Mouse (Mus musculus) frontal cortex, postnatal 25 days (tissue): ENCODE measurements around the gene Adra1b.

ENCODE experiments used
- DNase-seq, 2 experiments: peaks; one replicate each; pipeline ENCODE4 v3.0.0; 2022; ENCODE audit warnings: low spot score in 2 of 2

Adra1b gene

DNA sequence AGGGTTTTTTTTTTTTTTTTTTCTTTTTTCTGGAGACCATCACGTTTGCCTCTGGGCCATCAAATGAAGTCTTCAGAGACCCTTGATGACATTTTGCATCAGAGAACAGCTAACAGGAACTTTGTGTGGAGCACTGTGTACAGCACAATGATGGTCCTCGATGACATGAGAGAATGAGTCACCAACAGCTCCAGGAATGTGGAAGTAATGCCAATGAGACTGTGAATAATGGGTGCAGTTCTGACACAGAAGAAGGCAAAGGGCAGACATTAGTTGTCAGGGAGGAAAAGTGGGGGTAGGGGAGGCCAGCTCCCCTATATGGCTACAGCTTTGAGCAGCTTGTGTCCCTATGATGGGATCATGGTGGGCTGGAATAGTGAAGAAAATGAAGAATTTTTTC, 5.7 kb downstream of the Adra1b start:
- no peak for DNase-seq

DNA sequence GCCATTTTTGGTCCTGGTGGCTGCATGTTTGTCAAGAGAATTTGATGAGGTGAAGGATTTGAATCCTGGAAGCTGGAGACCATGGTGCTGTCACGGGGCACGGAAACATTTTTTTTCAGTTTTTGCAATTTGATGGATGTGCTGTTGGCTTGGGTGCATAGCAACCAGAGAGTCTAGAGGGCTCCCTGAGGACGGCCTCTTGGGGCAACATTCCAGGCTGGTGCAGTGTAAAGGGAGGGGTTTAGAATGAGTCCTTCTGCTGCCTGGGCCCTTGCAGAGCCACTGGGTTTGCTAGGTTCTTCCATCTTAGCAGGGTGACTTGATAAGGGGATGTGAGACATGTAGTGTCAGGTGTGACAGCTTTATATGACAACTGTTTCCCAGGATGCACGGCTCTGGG, 8.5 kb downstream of the Adra1b start:
- DNase-seq: no peak

DNA sequence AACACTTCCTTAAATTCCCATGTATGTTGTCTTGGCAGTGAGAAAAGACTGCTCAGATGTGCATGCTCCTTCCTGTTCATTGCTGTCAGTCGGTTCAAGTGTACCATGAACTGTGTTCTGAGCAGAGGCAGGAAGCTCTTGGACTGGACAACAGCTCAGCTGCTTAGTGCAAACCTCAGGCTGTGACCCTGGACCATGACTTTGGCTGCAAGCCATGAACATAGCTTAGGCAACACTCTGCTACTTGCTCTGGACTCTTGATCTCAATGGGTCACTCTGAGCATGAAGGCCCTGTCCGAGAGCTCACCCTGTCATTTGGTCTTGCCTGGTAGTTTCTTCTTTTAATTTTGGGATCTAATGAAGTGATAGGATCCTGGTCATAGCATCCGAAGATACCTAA, 9.6 kb downstream of the Adra1b start:
- no peak for DNase-seq

DNA sequence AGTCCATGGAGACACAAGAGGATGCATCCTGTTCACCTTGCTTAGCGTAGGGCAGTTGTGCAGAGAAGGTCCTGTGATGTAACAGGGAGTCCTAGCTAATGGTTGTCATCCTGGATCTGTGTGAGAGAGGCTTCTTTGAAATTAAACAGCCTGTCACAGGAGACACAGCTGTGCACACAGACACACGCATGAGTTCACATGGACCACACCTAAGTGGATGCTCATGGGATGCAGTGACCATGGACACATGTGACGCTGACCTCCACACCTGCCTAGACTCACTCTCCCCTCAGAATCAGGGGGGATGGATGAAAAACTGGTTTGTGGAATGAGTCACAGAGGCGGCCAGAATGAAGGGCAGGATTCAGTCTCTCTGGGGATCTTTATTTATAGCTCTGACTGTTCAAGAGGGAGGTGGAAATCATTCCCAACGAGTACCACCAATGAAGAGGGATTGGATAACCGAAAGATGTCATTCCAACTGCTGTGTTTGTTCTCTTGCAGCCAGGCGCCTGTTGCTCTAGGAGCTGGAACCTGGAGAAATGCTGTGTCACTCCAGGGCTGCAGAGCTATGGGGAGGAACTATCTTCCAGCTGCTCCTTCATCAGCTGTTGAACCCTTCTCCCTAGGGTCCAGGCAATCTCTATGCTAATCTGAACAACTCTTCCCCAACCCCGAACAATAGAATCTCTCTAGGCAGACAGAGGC, 11.6 kb downstream of the Adra1b start:
- DNase-seq: no peak

DNA sequence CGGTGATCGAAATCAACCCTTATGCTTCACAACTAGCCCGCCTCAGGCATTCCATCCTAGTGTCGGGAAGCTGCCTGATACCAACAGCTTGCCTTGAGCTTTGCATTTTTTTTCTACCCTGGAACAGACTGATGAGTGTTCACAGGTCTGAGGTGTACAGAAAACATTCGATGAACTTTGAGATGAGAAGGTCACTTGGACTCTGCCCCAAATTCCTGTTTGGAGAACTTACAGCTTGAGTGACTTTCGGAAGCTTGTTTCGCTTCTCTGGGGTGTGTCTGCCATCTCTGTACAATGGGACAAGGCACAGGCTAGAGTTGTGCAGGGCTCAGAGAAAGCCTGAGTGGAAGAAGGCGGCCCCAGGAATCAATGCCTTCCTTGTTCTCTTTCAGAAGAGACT, 12.3 kb downstream of the Adra1b start:
- no peak for DNase-seq

DNA sequence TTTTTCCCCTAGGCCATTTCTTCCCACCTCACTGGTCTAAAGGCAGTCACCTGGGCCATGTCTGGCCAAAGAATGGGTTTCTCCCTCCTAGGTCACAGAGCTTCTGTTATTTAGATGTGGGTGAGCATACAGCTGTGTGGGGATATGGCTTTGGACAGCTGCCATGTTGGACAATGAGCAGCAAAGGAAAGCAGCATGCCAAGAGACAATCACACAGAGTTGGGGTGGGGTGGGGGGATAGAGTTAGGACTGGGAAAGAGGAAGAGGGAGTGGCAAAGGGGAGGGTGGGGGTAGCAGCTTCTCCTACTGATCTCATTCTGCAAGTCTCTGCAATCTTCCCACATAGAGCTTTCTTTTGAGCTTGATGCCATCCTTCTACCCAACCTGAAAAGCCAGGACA, 13.4 kb downstream of the Adra1b start:
- DNase-seq: no peak

DNA sequence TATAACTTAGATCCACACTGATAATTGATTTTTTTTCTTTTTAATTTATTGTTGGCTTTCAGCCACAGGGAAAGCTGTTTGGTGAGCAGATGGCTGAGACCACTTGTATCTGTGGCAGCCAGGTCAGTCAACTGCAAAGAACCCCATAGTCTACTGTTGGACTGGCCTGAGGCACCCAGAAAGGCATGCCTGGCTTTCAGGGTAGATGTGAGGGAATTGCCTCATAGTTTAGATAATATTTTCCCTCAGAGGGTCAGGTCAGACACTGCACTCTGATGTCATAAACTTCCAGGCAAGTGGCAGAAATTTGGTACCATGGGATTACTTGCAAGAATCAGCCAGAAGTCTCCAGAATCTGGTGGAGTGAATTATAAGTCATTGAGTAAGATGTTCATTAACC, 16.5 kb downstream of the Adra1b start:
- no peak for DNase-seq

DNA sequence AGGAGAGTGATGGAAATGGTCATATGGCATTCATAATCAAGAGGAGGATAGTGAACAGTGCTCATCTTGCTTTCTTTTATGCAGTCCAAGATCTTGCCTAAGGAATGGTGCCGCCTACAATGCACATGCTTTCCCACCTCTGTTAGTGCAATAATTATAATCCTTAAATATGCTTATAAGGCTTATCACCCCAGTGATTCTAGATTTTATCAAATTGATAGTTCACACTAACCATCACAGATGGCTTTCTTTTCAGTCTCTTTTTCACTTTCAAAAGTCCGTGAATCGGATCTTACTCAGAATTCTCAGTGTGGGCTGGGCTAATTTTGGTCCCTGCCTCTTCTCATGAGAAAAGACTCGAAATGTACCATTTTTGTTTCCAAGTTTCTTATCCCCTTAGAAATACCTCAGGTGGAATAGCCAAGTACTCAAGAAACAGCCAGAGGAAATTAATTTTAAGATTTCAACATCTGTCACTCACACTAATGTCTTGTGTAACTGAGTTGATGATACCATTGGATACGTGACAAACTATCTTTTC, 17.3 kb downstream of the Adra1b start:
- DNase-seq: no peak

DNA sequence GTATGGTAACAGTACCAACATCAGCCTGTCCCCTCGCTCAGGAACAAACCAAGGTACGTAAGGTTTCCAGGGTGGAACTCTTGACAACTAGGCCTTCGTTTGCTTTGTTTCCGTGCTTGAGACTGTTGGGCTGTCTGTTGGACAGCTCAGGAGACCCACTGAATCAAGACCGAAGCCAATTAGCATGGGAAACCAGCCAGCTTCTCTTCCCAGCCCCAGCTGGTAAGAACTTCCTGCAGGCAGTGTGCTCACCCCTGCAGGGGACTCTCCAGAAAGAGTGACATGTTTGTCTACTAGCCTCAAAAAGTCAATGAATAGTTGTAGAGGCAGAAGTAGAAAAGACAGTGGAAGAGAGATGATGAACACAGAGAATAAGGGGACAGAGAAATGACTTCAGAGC, 23.8 kb downstream of the Adra1b start:
- no peak for DNase-seq

DNA sequence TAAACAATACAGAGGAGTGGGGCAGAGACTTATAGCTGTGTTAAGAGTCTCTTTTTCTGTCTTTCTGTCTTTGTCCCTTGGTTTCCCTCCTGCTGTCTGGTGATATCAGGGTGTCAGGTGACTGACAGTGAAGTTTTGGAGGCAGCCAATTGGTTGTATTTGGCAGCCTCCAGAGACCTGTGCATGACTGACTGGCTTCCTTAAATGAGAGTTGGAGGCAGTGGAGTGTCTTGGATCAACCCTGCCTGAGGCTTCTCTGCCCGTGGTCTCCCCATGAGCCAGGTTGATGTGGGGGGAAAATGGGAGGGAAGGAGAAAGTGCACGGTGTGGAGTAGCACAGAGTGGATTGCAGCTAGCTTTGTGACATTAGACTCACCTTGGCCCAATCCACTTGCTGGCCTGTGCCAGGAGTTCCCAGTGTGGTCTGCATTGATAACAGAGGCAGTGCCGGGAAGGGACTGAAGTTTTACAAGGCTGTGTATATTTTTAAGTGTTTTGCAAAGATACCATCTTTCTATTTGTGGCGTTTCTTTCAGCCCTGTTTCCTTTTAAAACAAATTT, 33.2 kb downstream of the Adra1b start:
- DNase-seq: no peak

DNA sequence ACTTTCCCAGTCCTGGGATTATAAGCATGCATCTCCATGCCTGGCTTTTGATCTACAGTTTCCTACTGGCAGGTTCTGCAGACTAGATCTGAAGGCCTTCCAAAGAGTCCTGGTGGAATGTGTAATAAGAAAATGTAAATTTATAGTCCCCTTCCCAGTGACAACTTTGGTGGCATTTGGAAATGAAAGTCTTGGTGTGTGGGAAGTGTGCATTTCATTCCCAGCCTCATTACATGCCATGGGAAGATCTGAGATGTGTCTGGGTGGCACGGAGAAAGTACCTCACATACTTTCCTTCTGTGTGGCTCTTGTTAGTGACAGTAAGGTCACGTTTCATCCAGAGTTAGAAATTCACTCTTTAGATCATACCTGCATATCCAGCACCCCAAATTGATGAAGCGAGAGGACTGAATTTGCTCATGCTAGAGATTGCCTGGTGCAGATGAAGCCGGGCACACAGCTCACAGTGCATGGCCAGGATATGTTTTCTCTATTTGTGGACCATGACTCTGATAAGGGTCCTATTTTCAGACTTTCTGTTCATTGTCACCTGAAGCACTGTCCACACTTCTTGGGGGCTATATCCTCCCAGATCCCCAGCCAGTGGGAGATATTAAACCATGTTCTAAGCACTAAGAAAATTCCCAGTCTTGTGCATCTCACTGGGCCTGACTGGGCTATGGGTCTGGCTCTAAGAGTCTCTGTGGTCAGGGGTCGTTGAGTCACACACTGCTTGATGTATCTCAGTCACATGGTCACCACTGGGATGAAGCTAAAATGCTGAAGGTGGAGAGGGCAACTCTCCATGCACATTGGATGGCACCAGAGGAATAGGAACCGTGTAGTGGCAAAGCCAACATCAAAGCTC, 35.5 kb downstream of the Adra1b start:
- DNase-seq: no peak

DNA sequence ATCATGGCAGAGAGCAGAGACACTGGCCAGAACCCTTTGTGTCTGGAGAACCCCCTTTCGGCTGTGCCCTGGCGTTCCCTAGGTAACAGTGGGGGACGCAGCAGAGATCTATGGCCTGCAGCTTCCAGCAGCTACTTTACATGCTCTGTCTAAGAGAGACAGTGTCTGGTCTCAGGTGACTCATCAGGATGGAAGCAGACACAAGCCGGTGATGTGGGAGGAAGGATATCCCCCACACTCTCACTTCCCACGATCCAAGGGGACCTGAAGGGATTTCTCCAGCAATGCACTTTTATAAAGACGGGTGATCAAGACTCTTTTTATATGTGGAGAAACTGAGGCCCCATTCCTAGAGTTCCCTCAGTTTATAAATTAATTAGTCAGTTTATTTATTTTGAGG, 48.0 kb downstream of the Adra1b start:
- no peak for DNase-seq

DNA sequence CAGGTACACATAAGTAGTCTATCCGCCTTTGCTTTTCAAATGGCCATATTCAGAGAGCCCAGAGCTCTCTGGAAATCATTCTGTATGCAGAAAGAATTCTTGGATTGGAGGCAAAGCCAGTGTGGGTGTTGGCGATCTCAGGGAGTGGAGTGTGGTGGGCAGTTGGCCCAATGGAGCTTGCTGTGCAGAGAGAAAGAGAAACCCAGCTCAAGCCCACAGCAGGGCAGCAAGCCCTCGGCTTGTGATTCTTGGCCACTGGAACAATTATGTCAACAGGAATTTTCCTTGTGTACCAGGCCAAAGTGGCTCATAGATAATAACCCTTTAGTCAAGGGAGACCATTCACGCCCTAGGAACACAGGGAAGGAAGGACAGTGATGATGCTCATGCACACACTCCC, 53.0 kb downstream of the Adra1b start:
- no peak for DNase-seq

DNA sequence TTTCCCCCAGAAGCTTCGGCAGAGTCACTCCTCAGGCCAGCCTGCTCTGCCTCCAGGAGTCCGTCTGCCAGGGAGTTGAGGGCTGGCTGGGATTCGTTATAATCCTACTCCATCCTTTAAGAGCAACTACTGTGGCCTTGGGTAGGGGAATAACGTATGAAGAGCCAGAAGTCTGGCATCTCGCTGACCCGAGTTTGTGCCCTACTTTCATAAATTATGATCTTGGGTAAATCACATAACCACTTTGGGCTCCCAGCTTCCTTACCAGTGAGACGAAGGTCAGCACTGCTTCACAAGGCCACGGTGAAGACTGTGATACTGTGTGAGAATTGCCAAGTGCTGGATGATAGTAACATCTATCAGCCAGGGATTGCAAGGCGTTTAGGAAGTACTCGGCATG, 59.4 kb downstream of the Adra1b start:
- DNase-seq: no peak

DNA sequence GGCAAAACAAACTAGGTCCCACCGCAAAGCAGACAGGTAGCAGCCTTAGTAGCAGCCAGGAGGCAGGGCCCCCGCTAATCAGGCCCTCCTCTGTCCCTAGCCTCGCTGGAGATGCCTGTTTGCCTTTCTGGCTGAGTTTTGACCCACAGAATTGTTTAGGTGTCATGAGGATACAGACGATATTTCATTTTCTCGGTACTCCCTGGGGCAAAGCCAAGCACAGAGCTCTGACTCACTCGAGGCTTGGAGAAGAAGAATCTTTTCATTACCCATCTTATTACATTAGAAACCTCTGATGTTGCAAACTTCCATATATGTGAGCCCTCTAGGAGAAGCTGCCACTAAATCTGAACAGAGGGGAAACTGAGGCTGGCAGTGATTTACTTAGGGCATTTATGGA, 60.5 kb downstream of the Adra1b start:
- no peak for DNase-seq

DNA sequence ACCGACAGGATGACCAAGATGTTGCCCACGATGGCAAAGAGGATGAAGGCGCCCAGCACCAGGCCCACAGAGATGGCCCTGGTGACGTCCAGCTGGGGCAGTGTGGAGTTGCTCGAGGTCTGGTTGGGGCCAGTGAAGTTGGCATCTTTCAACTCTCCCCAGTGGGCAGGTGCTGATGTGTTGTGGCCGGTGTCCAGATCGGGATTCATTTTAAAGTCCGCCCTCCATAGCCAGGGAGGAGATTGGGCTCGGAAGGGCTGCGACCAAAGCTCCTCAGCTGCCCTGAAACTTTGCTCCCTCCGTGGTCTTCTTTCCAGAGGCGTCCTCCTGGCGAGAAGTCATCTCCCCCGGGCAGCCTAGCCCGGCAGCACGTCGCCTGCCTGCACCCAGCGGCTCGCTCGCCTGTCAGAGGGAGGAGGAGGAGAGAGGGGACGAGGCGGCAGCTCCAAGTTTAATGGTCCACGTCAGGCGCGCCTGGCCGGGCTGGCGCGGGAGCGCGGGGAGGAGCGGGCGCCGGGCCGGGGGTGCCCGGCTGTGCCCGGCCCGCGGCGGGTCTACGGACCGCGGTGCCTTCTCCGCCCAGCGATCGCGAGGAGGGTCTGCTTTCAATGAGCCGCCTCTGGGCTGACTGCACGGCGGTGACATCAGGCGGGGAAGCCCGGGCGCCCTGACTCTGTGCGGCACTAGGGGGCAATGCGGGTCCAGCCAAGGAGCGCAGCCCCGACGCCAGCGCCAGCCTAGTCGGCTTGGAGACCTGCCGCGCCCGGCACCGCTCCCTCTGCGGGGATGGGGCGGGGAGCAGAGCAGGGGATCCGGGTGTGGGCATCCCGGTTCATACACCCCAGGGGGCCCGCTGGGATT, 64.9 kb downstream of the Adra1b start:
- DNase-seq: peak; percentile 57 to 69

DNA sequence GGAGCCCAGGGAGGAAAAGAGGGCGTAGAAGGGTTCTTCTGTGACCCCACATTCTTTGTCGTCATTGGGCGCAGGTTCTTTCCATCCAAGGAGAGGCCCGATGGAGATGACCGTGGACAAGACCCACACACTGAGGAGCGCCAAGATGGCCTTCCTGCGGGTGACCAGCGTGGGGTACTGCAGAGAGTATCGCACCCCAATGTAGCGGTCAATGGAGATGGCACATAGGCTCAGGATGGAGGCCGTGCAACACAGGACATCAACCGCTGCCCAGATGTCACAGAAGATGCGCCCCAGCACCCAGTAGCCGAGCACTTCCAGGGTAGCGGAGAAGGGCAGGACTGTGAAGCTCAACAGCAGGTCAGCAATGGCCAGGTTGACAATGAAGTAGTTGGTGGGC, 65.6 kb downstream of the Adra1b start:
- DNase-seq: no peak

DNA sequence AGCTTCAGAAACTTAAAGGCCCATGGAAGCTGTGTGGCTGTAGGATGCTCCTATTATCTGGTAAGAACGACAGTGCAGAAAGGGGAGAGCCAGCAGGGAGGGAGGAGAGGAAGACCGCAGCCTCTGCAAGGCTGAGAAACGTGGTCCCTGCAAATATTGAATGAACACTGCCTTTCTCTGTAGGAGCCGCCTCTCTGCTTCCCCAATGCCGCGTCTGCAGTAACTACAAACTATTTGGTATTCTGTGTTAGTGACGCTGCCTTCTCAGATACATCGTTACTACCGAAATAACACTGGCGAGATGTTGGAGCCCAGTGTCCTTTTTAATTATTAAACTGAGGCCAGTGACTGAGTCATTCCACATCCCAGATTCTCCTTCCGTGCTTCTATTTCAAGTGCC, 66.5 kb downstream of the Adra1b start:
- no peak for DNase-seq

DNA sequence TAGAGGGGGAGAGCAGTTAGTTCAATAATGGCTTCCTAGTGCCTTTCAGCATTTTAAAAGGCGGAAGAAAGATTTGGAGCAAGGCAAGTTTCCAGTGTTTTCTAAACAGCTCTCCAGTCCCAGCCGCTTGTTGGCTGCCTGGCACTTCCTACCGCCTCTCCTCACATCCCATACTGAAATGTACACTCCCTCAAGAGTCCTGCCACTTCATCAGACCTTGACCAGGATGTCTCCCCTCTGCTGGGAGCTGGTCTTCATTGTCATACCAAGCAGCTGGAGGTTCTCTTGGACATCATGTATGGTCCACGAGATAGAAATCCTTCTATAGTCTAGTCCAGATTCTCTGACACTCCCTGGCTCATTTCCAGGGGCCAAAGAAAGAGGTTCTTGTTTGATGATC, 69.5 kb downstream of the Adra1b start:
- no peak for DNase-seq

DNA sequence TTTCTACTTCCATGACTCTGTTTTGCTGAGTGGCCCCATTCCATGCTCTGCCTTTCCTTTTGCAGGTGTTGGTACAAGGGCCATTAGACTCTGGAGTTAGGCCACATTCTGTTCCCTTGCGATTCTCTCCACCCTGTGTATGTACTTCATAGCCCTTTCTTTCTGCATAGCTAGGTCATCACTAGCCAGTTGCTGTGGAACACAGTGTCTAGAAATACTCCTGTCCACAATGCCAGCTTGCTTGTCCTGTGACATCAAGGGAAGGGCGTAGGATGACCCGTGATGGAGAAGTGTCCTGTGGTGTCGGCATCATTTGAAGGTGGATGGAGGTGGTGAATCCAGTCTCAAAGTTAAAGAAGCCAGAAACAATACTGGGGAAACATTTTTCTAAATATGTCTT, 74.2 kb downstream of the Adra1b start:
- DNase-seq: no peak

DNA sequence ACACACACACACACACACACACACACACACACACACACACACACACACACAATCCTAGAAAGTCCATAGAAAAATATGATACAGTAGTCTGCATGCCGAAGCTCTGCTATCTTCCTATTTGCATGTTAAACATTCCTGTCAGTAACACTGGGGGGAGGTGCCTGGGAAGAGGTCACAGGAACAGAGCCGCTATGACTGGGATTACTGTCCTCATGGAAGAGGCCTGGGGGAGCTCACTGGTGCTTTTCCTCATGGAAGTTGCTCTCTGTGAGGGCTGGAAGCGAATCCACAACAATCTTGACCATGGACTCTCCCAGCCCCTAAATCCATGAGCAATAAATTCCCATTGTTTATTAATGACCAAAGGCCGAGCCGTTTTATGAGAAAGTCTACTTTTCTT, 77.7 kb downstream of the Adra1b start:
- no peak for DNase-seq
